Mouse (Mus musculus): ENCODE data around the gene Rfc1.

DNA sequence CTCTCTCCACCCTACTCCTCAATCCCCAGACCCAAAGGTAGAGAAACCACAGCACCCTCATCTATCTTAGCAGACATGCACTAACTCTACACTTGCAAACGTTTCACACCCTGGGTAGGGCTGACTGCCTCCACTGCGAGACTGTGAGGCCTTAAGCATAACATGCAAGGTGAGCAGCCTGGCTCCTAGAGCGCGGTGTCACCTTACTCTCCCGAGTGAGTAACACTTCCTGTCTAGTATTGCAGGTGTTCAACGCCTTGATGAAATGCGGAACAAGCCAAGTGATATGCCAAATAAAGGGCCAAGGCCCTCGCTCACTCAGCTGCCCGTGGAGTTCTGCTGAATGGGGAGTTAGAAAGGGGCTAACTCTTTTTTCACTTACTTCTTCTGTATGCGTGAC lies 13.3 kb downstream of the Rfc1 start:
- no peak for TF ChIP-seq POLR2A (IDR thresholded peaks at IDR 0.05; ENCODE audit: borderline replicate concordance, control insufficient read depth, low read depth, low read length)
- no peak for TF ChIP-seq CTCF (IDR thresholded peaks at IDR 0.05; ENCODE audit: control insufficient read depth, insufficient read depth, low read length)

Measured in bone marrow, adult 2 months (tissue).